Mouse (Mus musculus): ENCODE data around the gene Cdh18. TPM values are rescaled to one million over a fixed set of nuclear protein-coding genes. Genes with fewer than 3 reads are reported as not detected.
"Not testable (repeated sequence)": the region's sequence is repeated elsewhere in the genome, so short reads cannot be mapped to it uniquely, and the experiment has no call there.

The Cdh18 gene
- polyA plus RNA-seq, 1 experiment = not detected

GRCm38 (mm10) chr15:22733039-22733438 lies 184.2 kb downstream of the Cdh18 start:
- no peaks in the 10 kb centered on the region for H3K4me1 ChIP-seq (ENCODE audit: control insufficient read depth)
- no peaks in the 10 kb centered on the region for H3K9me3 ChIP-seq (ENCODE audit: control insufficient read depth, low read length)
- no peak overlapping the region for H3K4me3 ChIP-seq (replicated peaks)
- no peaks in the 10 kb centered on the region for H3K36me3 ChIP-seq (ENCODE audit: control insufficient read depth)
- H3K27me3 ChIP-seq (ENCODE audit: control insufficient read depth) = no peaks in the 10 kb centered on the region
- TF ChIP-seq TAL1 (IDR thresholded peaks at IDR 0.05; ENCODE audit: low read length) (no peak), GATA1 (IDR thresholded peaks at IDR 0.05; ENCODE audit: low read length) (no peak)

- H3K4me1 ChIP-seq (ENCODE audit: control insufficient read depth) = no peaks in the 10 kb centered on the region
- TF ChIP-seq TAL1 (IDR thresholded peaks at IDR 0.05; ENCODE audit: low read length) (no peak), GATA1 (IDR thresholded peaks at IDR 0.05; ENCODE audit: low read length) (no peak)
- no peaks in the 10 kb centered on the region for H3K9me3 ChIP-seq (ENCODE audit: control insufficient read depth, low read length)
- no peak overlapping the region for H3K4me3 ChIP-seq (replicated peaks)
- no peaks in the 10 kb centered on the region for H3K36me3 ChIP-seq (ENCODE audit: control insufficient read depth)
- H3K27me3 ChIP-seq (ENCODE audit: control insufficient read depth) = no peaks in the 10 kb centered on the region
Measured at GRCm38 (mm10) chr15:22736165-22736564, 187.3 kb downstream of the Cdh18 start.

- H3K36me3 ChIP-seq (ENCODE audit: control insufficient read depth); H3K27me3 ChIP-seq (ENCODE audit: control insufficient read depth); H3K4me3 ChIP-seq (replicated peaks); H3K4me1 ChIP-seq (ENCODE audit: control insufficient read depth); H3K9me3 ChIP-seq (ENCODE audit: control insufficient read depth, low read length): not testable (repeated sequence)
Measured at GRCm38 (mm10) chr15:22761257-22761656, 212.4 kb downstream of the Cdh18 start.

GRCm38 (mm10) chr15:22766591-22766990 lies 217.8 kb downstream of the Cdh18 start:
- H3K4me3 ChIP-seq (replicated peaks); H3K4me1 ChIP-seq (ENCODE audit: control insufficient read depth); H3K27me3 ChIP-seq (ENCODE audit: control insufficient read depth); H3K9me3 ChIP-seq (ENCODE audit: control insufficient read depth, low read length); H3K36me3 ChIP-seq (ENCODE audit: control insufficient read depth): not testable (repeated sequence)

GRCm38 (mm10) chr15:22776346-22776745 lies 227.5 kb downstream of the Cdh18 start:
- Histone ChIP-seq H3K4me1 (ENCODE audit: control insufficient read depth) (no peaks in the 10 kb centered on the region), H3K27me3 (ENCODE audit: control insufficient read depth) (no peaks in the 10 kb centered on the region), H3K36me3 (ENCODE audit: control insufficient read depth) (no peaks in the 10 kb centered on the region), H3K9me3 (ENCODE audit: control insufficient read depth, low read length) (0 out of 2 replicates have a peak, but pooled peaks cover 2% of the 10 kb centered on the region), H3K4me3 (replicated peaks) (no peak overlapping the region)
- TF ChIP-seq GATA1 (IDR thresholded peaks at IDR 0.05; ENCODE audit: low read length) (no peak), TAL1 (IDR thresholded peaks at IDR 0.05; ENCODE audit: low read length) (no peak)

- Histone ChIP-seq H3K9me3 (ENCODE audit: control insufficient read depth, low read length) (no peaks in the 10 kb centered on the region), H3K36me3 (ENCODE audit: control insufficient read depth) (no peaks in the 10 kb centered on the region), H3K4me3 (replicated peaks) (no peak overlapping the region), H3K27me3 (ENCODE audit: control insufficient read depth) (no peaks in the 10 kb centered on the region), H3K4me1 (ENCODE audit: control insufficient read depth) (no peaks in the 10 kb centered on the region)
- TF ChIP-seq GATA1 (IDR thresholded peaks at IDR 0.05; ENCODE audit: low read length) = no peak
- TF ChIP-seq TAL1 (IDR thresholded peaks at IDR 0.05; ENCODE audit: low read length) = no peak
Measured at GRCm38 (mm10) chr15:22789696-22790095, 240.9 kb downstream of the Cdh18 start.

GRCm38 (mm10) chr15:22791791-22792190 lies 243.0 kb downstream of the Cdh18 start:
- Histone ChIP-seq H3K9me3 (ENCODE audit: control insufficient read depth, low read length) (no peaks in the 10 kb centered on the region), H3K27me3 (ENCODE audit: control insufficient read depth) (no peaks in the 10 kb centered on the region), H3K36me3 (ENCODE audit: control insufficient read depth) (no peaks in the 10 kb centered on the region), H3K4me1 (ENCODE audit: control insufficient read depth) (no peaks in the 10 kb centered on the region), H3K4me3 (replicated peaks) (no peak overlapping the region)
- TF ChIP-seq TAL1 (IDR thresholded peaks at IDR 0.05; ENCODE audit: low read length) = no peak
- TF ChIP-seq GATA1 (IDR thresholded peaks at IDR 0.05; ENCODE audit: low read length) = no peak

- no peak overlapping the region for H3K4me3 ChIP-seq (replicated peaks)
- no peaks in the 10 kb centered on the region for H3K36me3 ChIP-seq (ENCODE audit: control insufficient read depth)
- no peak for TF ChIP-seq TAL1 (IDR thresholded peaks at IDR 0.05; ENCODE audit: low read length)
- no peak for TF ChIP-seq GATA1 (IDR thresholded peaks at IDR 0.05; ENCODE audit: low read length)
- no peaks in the 10 kb centered on the region; the same call in 1 of the 2 replicates for H3K9me3 ChIP-seq (ENCODE audit: control insufficient read depth, low read length)
- no peaks in the 10 kb centered on the region for H3K27me3 ChIP-seq (ENCODE audit: control insufficient read depth)
- H3K4me1 ChIP-seq (ENCODE audit: control insufficient read depth) = no peaks in the 10 kb centered on the region
Measured at GRCm38 (mm10) chr15:22833127-22833526, 284.3 kb downstream of the Cdh18 start.

GRCm38 (mm10) chr15:22837173-22837572 lies 288.4 kb downstream of the Cdh18 start:
- Histone ChIP-seq H3K27me3 (ENCODE audit: control insufficient read depth) (no peaks in the 10 kb centered on the region), H3K9me3 (ENCODE audit: control insufficient read depth, low read length) (no peaks in the 10 kb centered on the region), H3K4me1 (ENCODE audit: control insufficient read depth) (no peaks in the 10 kb centered on the region), H3K4me3 (replicated peaks) (no peak overlapping the region), H3K36me3 (ENCODE audit: control insufficient read depth) (no peaks in the 10 kb centered on the region)
- no peak for TF ChIP-seq TAL1 (IDR thresholded peaks at IDR 0.05; ENCODE audit: low read length)
- no peak for TF ChIP-seq GATA1 (IDR thresholded peaks at IDR 0.05; ENCODE audit: low read length)

- H3K4me1 ChIP-seq (ENCODE audit: control insufficient read depth) = no peaks in the 10 kb centered on the region
- no peak overlapping the region for H3K4me3 ChIP-seq (replicated peaks)
- H3K9me3 ChIP-seq (ENCODE audit: control insufficient read depth, low read length) = peaks cover 2% of the 10 kb centered on the region; the same call in 1 of the 2 replicates
- no peak for TF ChIP-seq GATA1 (IDR thresholded peaks at IDR 0.05; ENCODE audit: low read length)
- TF ChIP-seq TAL1 (IDR thresholded peaks at IDR 0.05; ENCODE audit: low read length) = no peak
- H3K36me3 ChIP-seq (ENCODE audit: control insufficient read depth) = no peaks in the 10 kb centered on the region
- H3K27me3 ChIP-seq (ENCODE audit: control insufficient read depth) = no peaks in the 10 kb centered on the region
Measured at GRCm38 (mm10) chr15:22857704-22858103, 308.9 kb downstream of the Cdh18 start.
